Mouse (Mus musculus) CD4-positive helper T cell, adult 2 months (primary cell): ENCODE measurements around the gene C1qtnf9.
A peak's percentile ranks its signal among the peaks of the same experiment; 100 is the strongest.

ENCODE experiments used
- DNase-seq: peaks from one replicate; pipeline ENCODE4 v3.0.0-alpha.2; 2012; ENCODE audit warnings: low read depth, missing footprints, low spot score

Gene C1qtnf9

DNA sequence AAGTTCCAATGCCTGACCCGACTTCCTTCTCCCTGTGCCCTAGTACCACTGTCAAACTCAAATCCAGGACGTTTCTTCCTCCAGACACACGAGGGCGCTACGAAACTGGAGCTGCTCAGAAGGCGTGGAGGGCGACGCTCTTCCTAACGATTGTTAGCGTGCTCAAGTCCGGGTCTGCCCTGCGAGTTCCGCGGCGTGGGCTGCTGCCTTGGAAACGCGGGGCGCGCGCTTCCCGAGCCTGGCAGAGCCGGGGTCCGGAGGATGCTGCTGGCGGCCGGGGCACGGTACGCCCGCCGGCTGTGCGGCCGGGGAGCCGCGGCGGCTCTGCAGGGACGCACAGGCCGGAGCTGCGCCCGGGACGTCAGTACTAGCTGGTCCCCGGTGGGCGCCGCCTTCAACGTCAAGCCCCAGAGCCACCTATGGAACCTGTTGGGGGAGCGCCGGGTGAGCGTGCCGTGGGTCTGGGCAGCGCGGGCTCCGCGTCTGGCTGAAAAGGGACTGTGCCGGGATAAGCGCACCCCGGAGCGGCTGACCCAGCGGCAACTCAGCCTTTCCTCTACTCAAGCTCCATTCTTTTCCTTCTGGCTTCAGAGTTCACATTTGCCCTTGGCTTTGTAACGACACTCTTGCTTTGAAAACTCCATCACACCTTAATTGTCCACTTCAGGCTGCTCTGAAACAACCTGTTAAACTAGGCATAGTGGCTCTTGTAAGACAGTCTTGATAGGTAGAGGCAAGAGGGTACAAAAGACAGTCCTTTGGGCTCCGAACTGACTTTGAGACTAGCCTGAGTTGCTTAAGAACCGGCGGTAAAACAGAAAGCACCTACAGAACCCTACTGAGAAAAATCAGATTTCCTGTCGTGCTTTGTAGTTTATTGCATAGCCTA, 16.7 kb downstream of the C1qtnf9 start, which contains the start of gene Mipep:
Gene Mipep (plus strand): TSS at position 147 of the 889 bp plus-strand sequence.
- DNase-seq: peak; percentile 90

DNA sequence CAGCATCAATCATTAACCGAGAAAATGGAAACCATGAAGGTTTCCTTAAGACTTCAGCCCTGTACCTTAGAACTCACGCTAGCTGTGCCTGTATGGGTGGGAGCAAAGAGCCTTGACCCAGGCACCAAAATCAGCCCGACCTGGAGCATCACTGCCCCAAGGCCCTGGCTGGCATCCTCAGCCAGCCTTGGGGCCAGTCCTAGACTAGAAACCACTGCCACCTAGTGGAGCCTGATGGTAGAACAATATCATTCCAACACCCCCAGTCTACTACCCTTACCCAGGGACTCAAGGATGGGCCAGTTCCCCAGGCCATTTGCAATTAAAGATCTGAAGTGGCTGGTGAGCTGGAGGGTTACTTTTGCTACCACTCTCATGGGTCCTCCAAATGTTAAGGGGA, 22.2 kb downstream of the C1qtnf9 start:
- peak; percentile 64 for DNase-seq

DNA sequence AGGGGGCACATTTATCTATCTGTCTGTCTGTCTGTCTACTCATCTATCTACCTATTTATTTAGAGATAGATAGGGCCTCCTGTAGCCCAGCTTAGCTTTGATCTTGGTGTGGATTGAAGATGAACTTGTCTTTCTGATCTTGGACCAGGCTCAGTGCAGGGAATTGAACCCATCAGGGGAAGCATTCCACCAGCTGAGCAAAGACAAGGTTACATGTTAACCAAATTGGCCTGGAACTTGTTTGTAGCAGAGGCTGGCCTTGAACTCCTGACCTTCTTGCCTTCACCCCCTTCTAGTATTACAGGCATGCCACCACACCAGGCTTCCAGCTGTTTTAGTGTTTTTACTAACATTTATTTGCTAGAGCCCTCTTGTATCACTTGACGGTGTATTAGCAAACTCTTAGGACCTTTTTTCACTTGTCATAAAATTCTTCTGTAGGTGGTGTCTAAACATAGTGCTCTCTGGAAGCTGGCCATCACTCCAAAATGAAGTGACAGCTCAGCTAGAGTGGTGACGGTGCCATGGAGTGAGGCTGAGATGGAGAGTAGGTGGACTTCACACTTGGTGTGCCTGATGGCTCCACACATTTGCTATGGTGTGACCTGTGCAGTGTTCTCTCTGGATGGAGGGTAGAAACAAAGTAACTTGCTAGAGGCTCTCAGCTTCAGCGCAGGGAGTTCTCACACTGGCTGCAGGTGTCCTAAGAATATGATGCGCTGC, 28.8 kb downstream of the C1qtnf9 start:
- no peak for DNase-seq

DNA sequence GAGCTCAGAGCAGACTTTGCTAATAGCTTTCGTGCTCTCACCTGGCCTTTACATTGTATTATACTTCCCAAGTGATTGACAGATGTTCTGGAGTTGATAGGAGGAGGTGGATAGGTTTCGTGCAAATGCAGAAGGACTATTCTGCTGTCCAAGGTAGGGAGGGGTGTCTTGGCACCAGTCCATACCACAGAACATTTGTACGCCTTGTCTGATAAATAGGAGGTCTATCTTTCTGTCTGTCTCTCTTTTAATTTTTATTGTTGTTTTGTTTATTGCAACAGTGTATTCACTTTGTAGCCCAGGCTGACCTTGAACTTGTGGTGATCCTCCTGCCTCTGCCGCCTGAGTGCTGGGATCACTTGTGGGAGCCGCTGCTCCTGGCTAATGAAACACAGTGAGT, 29.7 kb downstream of the C1qtnf9 start:
- no peak for DNase-seq

DNA sequence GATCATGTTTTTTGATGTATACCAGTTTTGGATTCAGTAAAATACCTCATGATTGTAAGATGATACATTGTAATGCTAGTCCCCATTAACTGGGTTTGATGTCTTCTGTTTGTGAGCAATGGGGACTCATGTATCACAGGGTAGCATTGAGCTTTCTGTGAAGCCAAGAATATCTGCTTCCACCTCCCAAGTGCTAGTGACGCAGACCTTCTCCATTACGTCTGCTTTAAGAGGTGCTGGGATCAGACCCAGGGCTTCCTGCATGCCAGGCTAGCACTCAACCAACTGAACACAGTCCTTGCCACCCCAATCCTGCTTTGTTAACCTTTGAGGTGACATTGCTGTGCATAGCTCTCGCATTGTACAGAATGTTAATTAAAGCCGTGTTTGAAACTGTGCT, 30.8 kb downstream of the C1qtnf9 start:
- no peak for DNase-seq

DNA sequence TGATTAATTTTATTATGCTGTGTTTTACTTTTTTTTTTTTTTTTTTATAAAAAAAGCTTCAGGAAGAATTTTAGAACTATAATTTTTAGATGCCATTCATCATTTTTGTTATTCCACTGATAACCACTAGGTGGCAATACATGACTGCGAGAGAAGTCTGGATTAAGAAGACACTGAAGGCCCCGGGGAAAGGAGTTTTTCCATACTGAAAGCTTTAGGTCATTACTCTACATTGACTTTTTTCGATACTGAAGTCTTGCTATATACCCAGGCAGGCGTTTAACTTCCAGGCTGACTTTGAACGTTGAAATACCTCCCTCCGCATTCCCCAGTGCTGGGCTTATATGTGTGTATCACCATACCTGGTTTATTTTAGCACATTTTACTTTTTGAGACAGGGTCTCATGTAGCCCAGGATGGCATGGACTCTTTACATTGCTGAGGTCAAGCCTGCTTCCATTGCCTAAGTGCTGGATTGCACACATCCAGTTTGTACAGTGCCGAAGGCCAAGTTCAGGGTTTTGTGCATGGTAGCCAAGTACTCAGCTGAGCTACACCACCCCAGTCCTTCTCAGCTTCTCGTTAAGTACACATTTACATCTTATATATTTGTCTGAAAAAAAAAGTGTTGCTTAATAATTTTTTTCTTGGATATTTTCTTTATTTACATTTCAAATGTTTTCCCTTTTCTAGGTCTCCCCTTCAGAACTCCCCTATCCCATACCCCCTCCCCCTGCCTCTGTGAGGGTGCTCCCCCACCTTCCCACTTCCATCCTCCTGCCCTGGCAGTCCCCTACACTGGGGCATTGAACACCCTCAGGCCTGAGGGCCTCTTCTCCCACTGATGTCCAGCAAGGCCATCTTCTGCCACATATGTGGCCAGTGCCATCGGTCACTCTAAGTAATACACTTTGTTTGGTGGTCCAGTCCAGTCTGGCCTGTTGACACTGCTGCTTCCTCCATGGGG, 32.1 kb downstream of the C1qtnf9 start:
- DNase-seq: peak; percentile 59

DNA sequence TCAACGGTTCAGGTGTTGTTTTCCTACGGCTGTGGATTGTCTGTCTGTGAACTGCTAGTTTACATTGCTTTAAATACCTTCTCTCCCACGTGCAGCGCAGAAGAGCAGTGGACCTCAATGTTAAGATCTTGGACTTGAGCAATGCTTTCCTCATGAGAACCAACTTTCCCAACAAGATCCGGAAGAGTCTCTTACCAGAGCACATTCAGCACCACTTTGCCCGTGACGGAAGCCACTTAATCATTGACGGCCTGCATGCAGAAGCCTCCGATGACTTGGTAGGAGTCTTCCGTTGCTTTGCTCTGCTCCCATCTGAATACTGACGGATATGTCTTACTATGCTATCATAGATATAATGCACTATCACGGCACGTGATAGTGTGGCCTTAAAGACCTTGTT, 34.1 kb downstream of the C1qtnf9 start:
- DNase-seq: no peak

DNA sequence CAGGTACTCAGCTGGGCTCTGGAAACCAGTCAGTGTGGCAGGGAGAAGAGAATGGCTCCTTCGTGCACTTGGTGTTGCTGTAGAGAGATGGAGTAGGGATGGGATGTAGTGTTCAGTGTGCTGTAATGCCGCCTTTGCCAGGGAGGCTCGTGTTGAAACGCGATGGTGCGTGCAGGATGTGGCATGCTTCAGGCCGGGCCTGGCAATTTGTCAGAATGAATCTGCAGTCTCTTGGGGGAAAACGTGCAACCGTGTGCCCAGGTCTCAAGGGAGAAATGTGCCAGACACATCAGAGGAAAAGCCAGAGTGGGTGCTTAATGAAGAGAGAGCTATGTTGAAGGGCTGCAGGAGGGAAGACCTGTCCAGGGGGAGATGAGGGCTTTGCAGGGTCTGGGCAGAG, 37.0 kb downstream of the C1qtnf9 start:
- no peak for DNase-seq

DNA sequence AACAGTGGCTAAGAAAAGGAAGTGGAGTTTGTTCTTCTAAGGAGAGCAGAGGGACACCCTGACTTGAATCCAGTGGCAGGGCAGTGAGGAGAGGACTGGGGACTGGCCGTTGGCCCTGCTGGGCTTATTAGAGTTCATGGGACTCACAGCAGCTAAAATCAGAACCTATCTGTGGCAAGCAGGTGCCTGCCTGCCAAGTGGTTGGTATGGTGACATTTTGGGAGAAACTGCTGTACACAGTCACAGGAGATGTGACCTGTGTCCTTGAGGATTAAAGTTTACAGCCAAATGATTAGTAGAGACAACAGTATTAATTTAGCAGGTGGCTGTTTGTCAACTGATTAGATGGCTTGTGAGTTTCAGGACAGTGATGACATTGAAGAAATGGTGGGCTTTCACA, 37.9 kb downstream of the C1qtnf9 start:
- no peak for DNase-seq

DNA sequence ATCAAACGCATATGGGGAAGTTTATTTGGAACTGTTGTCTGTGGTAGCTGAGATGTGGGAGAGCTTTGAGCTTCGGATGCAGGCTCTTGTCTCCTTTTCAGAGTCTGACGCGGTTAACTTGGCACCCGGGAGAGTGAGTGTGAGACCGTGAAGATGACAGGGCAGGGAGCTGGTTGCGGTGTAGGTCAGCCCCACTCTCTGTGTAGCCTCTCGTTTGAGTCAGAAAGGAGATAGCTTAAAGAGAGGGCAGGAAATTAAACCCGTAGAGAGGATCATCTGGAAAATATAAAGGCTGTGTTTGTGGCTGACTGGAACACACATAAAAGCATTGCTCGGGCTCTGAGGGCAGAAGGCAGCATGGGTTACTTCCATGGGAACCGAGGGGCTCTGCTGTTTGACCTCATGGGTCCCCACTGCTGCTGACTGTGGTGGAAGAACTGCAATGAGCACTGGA, 39.0 kb downstream of the C1qtnf9 start:
- DNase-seq: no peak

DNA sequence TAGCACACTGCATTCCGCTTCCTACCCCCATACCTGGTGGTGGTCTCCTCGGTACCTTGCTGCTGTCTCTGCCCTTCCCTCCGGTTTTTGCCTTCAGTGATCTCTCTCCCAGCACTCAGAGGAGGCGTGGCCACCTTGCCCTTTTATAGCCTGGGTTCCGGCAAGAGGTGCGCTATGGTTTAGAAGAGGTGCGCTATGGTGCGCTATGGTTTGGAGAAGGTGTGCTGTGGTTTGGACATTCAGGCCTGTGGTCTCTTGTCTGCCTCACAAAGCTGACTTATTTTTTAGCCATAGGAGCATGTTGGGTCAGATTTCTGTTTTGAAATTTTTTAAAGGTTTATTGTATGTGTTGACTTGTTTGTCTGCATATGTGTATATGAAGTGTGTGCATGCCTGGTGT, 41.9 kb downstream of the C1qtnf9 start:
- no peak for DNase-seq

DNA sequence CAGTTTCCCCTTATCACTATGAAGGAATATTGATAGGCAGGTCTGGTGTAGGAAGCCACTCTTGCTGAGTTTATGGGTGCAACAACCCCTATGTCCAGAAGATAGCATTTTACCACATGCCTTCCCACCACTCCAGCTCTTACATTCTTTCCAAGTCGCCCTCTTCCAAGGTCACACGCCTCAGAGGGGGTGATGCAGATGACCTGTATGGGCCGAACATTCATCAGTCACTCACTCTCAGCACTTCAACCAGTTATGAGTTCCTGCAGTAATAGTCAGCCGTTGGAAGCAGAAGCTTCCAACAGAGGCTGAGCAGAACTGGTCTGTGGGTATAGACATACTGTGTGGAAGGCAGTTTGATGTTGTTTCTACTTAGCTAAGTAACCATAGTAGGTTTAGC, 43.6 kb downstream of the C1qtnf9 start:
- no peak for DNase-seq

DNA sequence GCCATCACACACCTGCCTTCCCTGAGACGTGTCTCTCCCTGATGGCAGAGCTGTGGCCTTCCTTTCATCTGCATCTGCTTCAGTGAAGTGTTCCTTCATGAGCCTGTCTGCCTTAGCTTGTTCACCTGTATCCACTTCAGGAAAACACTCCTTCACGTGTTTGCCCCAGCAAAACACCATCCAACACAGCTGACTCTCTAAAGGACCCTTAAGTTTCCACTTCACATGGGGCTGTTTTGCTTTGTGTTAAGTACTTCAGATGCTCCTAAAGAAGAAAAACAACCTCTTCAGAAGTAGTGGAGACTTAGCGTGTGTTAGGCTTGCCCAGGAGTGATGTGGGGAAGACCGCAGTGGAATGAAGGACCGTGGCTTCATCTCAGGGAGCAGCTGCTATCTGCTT, 47.2 kb downstream of the C1qtnf9 start:
- DNase-seq: no peak

DNA sequence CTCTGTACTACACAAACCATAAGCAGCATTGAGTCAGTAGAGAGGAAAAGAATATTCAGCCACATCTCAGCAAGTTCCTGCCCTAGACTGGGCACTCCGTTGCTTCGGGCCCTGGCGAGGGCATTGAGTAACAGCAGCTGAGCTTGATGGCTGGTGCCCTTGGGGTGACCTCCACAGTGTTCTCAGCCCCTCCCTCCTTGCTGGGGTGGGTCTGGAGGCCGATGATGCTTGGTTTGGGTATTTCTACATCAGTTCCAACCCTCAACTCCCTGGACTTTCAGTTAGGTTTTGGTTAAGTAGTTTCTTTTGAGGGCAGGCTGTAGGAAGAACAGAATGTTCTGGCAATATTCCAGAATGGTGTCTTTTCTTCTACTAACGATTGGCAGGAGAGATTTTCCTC, 50.1 kb downstream of the C1qtnf9 start:
- no peak for DNase-seq

DNA sequence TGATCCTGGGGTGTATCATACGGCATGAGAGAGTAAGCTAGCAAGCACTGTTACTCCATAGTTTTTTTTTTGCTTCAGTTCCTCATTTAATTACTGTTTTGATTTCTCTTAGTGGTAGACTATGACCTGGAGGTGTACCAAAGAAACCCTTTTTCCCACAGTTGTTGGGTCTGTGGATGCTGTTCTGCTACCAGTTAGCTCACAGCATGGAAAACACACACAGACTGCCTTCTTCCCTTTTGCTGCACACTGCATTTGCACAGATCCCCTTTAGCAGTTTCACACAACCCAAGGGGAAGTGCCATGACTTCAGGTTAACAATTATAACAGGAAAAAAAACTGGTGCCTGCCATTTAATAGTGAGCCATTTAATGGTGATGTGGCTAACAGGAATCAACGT, 62.2 kb downstream of the C1qtnf9 start:
- no peak for DNase-seq
